Mouse (Mus musculus): Measurements from ENCODE around the gene Rad23a. TPM values are rescaled to one million over a fixed set of nuclear protein-coding genes. Genes with fewer than 3 reads are reported as not detected.

Gene Rad23a
- polyA plus RNA-seq, 1 experiment from 2014 or later: 74.2 TPM

GRCm38 (mm10) chr8:84822723-84823122, 17.7 kb downstream of the Rad23a start, which contains the start of gene Dand5:
Gene Dand5 (minus strand): TSS chr8:84822823.
- Histone ChIP-seq H3K9ac (peak within 1 kb of the TSS; percentile 61), H3K9me3 (no peaks in the 10 kb centered on the region), H3K27me3 (no peaks in the 10 kb centered on the region), H3K4me1 (replicated peaks) (peaks cover 10% of the 10 kb centered on the region; the same call in 1 of the 2 replicates), H3K4me2 (peak within 1 kb of the TSS; percentile 55), H3K27ac (replicated peaks) (no peak within 1 kb of the TSS), H3K4me3 (peak within 1 kb of the TSS; percentile 24), H3K36me3 (no peaks in the 10 kb centered on the region)
- ATAC-seq (ENCODE audit: low read depth): no peak
- 45% methylated on average over 3 of the region's 3 CpGs for WGBS

DNA sequence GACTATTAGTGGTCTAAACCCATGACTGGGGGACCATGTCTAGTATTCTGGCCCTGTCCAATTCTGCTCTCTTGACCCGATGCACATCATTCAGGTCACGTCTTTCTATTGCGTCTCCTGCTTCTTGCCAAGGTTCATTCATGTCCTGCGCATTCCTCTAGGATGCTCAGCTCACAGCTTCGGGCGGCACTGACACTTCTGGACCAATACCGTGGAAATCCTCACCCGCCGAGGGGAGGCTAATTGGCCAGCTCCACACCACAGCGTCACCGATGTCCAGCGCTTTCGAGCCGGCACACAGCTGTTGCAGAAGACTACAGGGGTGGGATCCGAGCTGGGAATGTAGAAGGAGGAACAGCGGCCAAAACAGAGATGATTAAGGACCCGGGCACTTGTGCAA, 24.3 kb downstream of the Rad23a start:
- Histone ChIP-seq H3K9me3 (no peaks in the 10 kb centered on the region), H3K27ac (replicated peaks) (peak overlapping the region; percentile 83; the same call in 1 of the 2 replicates), H3K4me2 (no peak overlapping the region), H3K4me1 (replicated peaks) (peaks cover 43% of the 10 kb centered on the region), H3K27me3 (peaks cover 12% of the 10 kb centered on the region), H3K9ac (no peak overlapping the region), H3K36me3 (no peaks in the 10 kb centered on the region), H3K4me3 (no peak overlapping the region)
- ATAC-seq (ENCODE audit: low read depth): no peak
- WGBS: 76% methylated on average over 17 of the region's 17 CpGs

- peaks cover 48% of the 10 kb centered on the region for H3K4me1 ChIP-seq (replicated peaks)
- WGBS: 11% methylated on average over 9 of the region's 9 CpGs
- no peaks in the 10 kb centered on the region for H3K36me3 ChIP-seq
- H3K9ac ChIP-seq: peak overlapping the region; percentile 53; the same call in 1 of the 2 replicates
- no peaks in the 10 kb centered on the region for H3K9me3 ChIP-seq
- peak; percentile 34; the same call in 1 of the 2 replicates for ATAC-seq (ENCODE audit: low read depth)
- H3K27ac ChIP-seq (replicated peaks): peak overlapping the region; percentile 83
- 0 out of 2 replicates have a peak overlapping the region, but pooled peaks have one; percentile 10 for H3K4me2 ChIP-seq
- no peak overlapping the region for H3K4me3 ChIP-seq
- peaks cover 12% of the 10 kb centered on the region for H3K27me3 ChIP-seq
These were observed 24.9 kb downstream of the Rad23a start for GRCm38 (mm10) chr8:84815547-84815946.

- no peaks in the 10 kb centered on the region for H3K9me3 ChIP-seq
- peak; percentile 51 for ATAC-seq (ENCODE audit: low read depth)
- peaks cover 53% of the 10 kb centered on the region for H3K4me1 ChIP-seq (replicated peaks)
- H3K4me3 ChIP-seq: no peak overlapping the region
- no peaks in the 10 kb centered on the region for H3K36me3 ChIP-seq
- H3K4me2 ChIP-seq: peak overlapping the region; percentile 10
- peak overlapping the region; percentile 53 for H3K9ac ChIP-seq
- H3K27ac ChIP-seq (replicated peaks): peak overlapping the region; percentile 83
- WGBS: 40% methylated on average over 19 of the region's 19 CpGs
- peaks cover 13% of the 10 kb centered on the region for H3K27me3 ChIP-seq
These were observed 25.7 kb downstream of the Rad23a start for GRCm38 (mm10) chr8:84814555-84815441.

GRCm38 (mm10) chr8:84814240-84814554, 26.3 kb downstream of the Rad23a start:
- ATAC-seq (ENCODE audit: low read depth): peak; percentile 22; the same call in 1 of the 2 replicates
- Histone ChIP-seq H3K9ac (peak overlapping the region; percentile 53), H3K9me3 (no peaks in the 10 kb centered on the region), H3K4me3 (no peak overlapping the region), H3K27me3 (peaks cover 19% of the 10 kb centered on the region), H3K36me3 (no peaks in the 10 kb centered on the region), H3K27ac (replicated peaks) (peak overlapping the region; percentile 83), H3K4me2 (no peak overlapping the region), H3K4me1 (replicated peaks) (peaks cover 59% of the 10 kb centered on the region)
- 79% methylated on average over 11 of the region's 11 CpGs for WGBS

- no peaks in the 10 kb centered on the region for H3K36me3 ChIP-seq
- H3K4me3 ChIP-seq: no peak overlapping the region
- H3K4me1 ChIP-seq (replicated peaks): peaks cover 63% of the 10 kb centered on the region
- 90% methylated on average over 3 of the region's 3 CpGs for WGBS
- H3K4me2 ChIP-seq: no peak overlapping the region
- peak overlapping the region; percentile 53 for H3K9ac ChIP-seq
- peaks cover 23% of the 10 kb centered on the region for H3K27me3 ChIP-seq
- no peak for ATAC-seq (ENCODE audit: low read depth)
- no peaks in the 10 kb centered on the region for H3K9me3 ChIP-seq
- H3K27ac ChIP-seq (replicated peaks): peak overlapping the region; percentile 83
These were observed 26.6 kb downstream of the Rad23a start for GRCm38 (mm10) chr8:84813830-84814229.

DNA sequence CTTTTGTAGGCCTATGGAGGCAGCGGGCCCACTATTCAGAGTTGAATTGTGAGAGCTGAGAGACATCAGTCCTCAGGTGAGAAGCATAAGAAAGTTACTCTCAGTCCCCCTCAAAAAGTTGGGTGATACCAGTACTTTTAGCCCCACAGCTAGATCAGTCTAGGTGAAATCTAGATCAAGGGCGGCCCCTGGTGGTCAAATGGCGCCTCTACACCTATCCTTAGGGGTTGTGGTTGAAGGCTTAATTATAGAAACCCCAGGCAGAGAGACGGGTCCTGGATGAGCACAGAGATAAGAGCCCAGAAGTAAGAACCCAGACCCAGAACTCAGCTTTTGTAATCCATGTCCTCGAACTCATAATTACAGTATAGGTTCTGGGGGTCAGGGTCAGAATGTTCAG, 27.4 kb downstream of the Rad23a start:
- H3K9me3 ChIP-seq: no peaks in the 10 kb centered on the region
- ATAC-seq (ENCODE audit: low read depth): no peak
- no peak overlapping the region for H3K4me3 ChIP-seq
- peaks cover 31% of the 10 kb centered on the region for H3K27me3 ChIP-seq
- H3K4me2 ChIP-seq: no peak overlapping the region
- 2% methylated on average over 5 of the region's 5 CpGs for WGBS
- H3K9ac ChIP-seq: no peak overlapping the region
- H3K27ac ChIP-seq (replicated peaks): peak overlapping the region; percentile 83; the same call in 1 of the 2 replicates
- H3K36me3 ChIP-seq: no peaks in the 10 kb centered on the region
- peaks cover 69% of the 10 kb centered on the region for H3K4me1 ChIP-seq (replicated peaks)

DNA sequence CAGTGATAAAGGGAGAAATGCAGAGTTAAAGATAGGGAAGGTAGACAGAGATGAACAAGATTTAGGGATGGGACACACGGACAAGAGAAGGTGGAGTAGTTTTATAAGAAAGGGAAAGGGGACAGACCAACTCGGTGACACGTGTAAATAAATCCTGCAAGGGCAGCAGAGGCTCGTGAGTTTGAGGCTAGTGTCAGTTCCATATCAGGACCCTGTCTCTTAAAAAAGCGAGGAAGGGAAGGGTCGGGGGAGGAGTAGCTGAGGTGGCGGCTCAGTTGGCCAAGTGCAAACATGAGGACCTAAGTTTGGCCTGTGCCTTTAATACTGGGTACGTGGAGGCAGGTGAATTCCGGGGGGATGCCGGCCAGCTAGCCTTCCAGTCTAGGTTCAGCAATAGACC, 29.2 kb downstream of the Rad23a start:
- Histone ChIP-seq H3K9me3 (no peaks in the 10 kb centered on the region), H3K4me3 (peak overlapping the region; percentile 31), H3K9ac (peak overlapping the region; percentile 58), H3K4me2 (peak overlapping the region; percentile 55), H3K27ac (replicated peaks) (peak overlapping the region; percentile 76), H3K36me3 (no peaks in the 10 kb centered on the region), H3K27me3 (peaks cover 46% of the 10 kb centered on the region), H3K4me1 (replicated peaks) (peaks cover 69% of the 10 kb centered on the region)
- 19% methylated on average over 10 of the region's 10 CpGs for WGBS
- no peak for ATAC-seq (ENCODE audit: low read depth)

GRCm38 (mm10) chr8:84810896-84811295, 29.6 kb downstream of the Rad23a start:
- WGBS: 0% methylated on average over 32 of the region's 32 CpGs
- H3K27ac ChIP-seq (replicated peaks): peak overlapping the region; percentile 76
- H3K9me3 ChIP-seq: no peaks in the 10 kb centered on the region
- peak overlapping the region; percentile 31 for H3K4me3 ChIP-seq
- peaks cover 68% of the 10 kb centered on the region for H3K4me1 ChIP-seq (replicated peaks)
- peaks cover 50% of the 10 kb centered on the region for H3K27me3 ChIP-seq
- no peaks in the 10 kb centered on the region for H3K36me3 ChIP-seq
- peak overlapping the region; percentile 58 for H3K9ac ChIP-seq
- peak; percentile 79 for ATAC-seq (ENCODE audit: low read depth)
- peak overlapping the region; percentile 55 for H3K4me2 ChIP-seq

DNA sequence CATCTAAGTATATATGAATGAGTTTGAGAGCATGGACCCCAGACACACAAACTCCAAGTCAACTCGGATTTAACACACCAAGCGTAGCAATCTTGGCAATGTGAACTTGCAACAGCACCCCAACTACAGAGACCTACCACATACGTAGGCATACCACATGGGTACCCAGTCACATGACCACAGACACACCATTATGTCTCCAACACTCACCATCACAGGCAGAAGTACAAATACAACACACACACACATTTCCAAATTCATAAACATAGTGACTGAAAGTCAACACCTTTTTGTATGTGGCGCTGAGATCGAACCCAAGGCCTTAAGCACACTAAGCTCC, 30.6 kb downstream of the Rad23a start:
- Histone ChIP-seq H3K27me3 (peaks cover 60% of the 10 kb centered on the region), H3K4me2 (no peak overlapping the region), H3K27ac (replicated peaks) (0 out of 2 replicates have a peak overlapping the region, but pooled peaks have one; percentile 80), H3K9me3 (no peaks in the 10 kb centered on the region), H3K4me3 (no peak overlapping the region), H3K36me3 (no peaks in the 10 kb centered on the region), H3K4me1 (replicated peaks) (peaks cover 59% of the 10 kb centered on the region), H3K9ac (no peak overlapping the region)
- WGBS: 68% methylated on average over 5 of the region's 5 CpGs
- no peak for ATAC-seq (ENCODE audit: low read depth)

GRCm38 (mm10) chr8:84809109-84809940, 31.1 kb downstream of the Rad23a start:
- H3K27ac ChIP-seq (replicated peaks): peak overlapping the region; percentile 80
- H3K9ac ChIP-seq: 0 out of 2 replicates have a peak overlapping the region, but pooled peaks have one; percentile 31
- 57% methylated on average over 12 of the region's 12 CpGs for WGBS

DNA sequence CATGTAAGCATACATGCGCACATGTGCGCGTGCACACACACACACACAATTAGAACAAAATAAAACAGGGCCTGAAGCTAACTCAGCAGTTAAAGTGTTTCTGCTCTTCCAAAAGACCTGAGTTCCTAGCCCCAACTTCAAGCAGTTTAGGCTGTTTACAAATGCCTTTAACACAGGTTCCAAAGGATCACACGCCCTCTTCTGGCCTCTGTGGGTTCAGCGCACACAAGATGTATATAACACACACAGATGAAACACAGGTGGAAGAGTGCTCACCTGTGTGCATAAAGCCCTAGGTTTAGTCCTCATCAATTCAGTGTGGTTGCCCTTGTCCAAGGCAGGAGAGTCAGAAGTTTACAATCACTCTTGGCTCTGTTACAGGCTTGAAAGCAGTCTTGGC, 34.4 kb downstream of the Rad23a start:
- Histone ChIP-seq H3K27ac (replicated peaks) (no peak overlapping the region), H3K9ac (no peak overlapping the region), H3K4me3 (no peak overlapping the region), H3K27me3 (peaks cover 87% of the 10 kb centered on the region), H3K36me3 (no peaks in the 10 kb centered on the region), H3K9me3 (no peaks in the 10 kb centered on the region), H3K4me2 (no peak overlapping the region), H3K4me1 (replicated peaks) (peaks cover 27% of the 10 kb centered on the region)
- WGBS: 95% methylated on average over 5 of the region's 5 CpGs
- ATAC-seq (ENCODE audit: low read depth): no peak

More at GRCm38 (mm10) chr8:84809109-84809940, 31.1 kb downstream of the Rad23a start:
- Histone ChIP-seq H3K9me3 (no peaks in the 10 kb centered on the region), H3K4me1 (replicated peaks) (peaks cover 53% of the 10 kb centered on the region), H3K4me2 (no peak overlapping the region), H3K4me3 (no peak overlapping the region), H3K27me3 (peaks cover 66% of the 10 kb centered on the region), H3K36me3 (no peaks in the 10 kb centered on the region)
- 0 out of 2 replicates have a peak, but pooled peaks have one; percentile 12 for ATAC-seq (ENCODE audit: low read depth)

All from neural tube, embryonic 13.5 days (tissue).